Mouse (Mus musculus): Measurements from ENCODE around the gene Gm20824. TPM values are rescaled to one million over a fixed set of nuclear protein-coding genes. Genes with fewer than 3 reads are reported as not detected.
"Not testable (repeated sequence)": the region's sequence is repeated elsewhere in the genome, so short reads cannot be mapped to it uniquely, and the experiment has no call there.

Gm20824 gene
- total RNA-seq (2021), result not detected
- long read RNA-seq, experiment 1, result 0 reads
- long read RNA-seq, experiment 2, result 0 reads

DNA sequence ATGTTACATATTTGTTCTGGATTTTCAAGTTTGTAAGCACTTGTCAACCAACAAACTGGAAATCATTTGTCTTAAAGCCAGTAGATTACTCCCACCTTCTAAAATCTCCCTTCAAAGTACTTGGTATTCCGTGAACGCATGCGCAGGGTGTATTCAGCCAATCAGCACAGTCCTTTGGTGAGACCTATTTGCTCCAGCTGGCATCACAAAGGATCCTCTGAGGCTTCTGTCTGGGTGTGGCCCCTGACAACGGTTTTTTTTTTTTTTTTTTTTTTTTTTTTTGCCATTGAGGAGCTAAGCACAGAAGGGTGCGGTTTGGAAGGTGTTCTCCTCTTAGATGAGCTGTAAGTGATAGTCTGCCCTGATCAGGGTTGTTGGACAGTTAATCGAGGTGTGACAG is at the start of gene Gm20824:
TSS of gene Gm20824 (plus strand) at position 301 of the 400 bp plus-strand sequence.
- H3K27ac ChIP-seq, result not testable (repeated sequence)

More for the DNA sequence above, at the start of gene Gm20824:
- intact Hi-C loops (cut with DNase I); H3K4me3 ChIP-seq; DNase-seq: not testable (repeated sequence)

Other genes with a start within 250 kb of the Gm20824 start
- gene Gm20825, start 186.4 kb upstream of the Gm20824 start, total RNA-seq (2021), result not detected

All from gastrocnemius, adult 2 months (tissue).